Comparison of ENCODE assay signal across 8 mouse cellular contexts in genomic region chr17:36161129-36162051, GRCm38 (mm10). TPM values are rescaled to one million over a fixed set of nuclear protein-coding genes. Genes with fewer than 3 reads are reported as not detected.
DNase-seq lines count a peak whose midpoint lies in the region; ATAC-seq lines count a peak whose summit lies in the region.

No protein-coding gene starts in this region.

- no peak for DNase-seq in kidney, postnatal 14 days
- DNase-seq in neural tube, embryonic 11.5 days (ENCODE audit: low spot score) = peak; percentile 20
- no peak for DNase-seq in left cerebral cortex, adult 8-10 months (ENCODE audit: low spot score in 2 of 2)
- DNase-seq in testis, postnatal 14 days (ENCODE audit: low spot score) = no peak
- no peak for DNase-seq in layer of hippocampus, postnatal 10 days (ENCODE audit: low spot score in 2 of 2)

- no peaks in the 10 kb centered on the region for H3K4me1 ChIP-seq in kidney, embryonic 16.5 days (ENCODE audit: insufficient read depth, low read length)
- peaks cover 11% of the 10 kb centered on the region; the same call in 1 of the 2 replicates for H3K4me1 ChIP-seq in embryonic facial prominence, embryonic 13.5 days
- H3K4me1 ChIP-seq in limb, embryonic 12.5 days (replicated peaks) = peaks cover 6% of the 10 kb centered on the region; the same call in 1 of the 2 replicates
- H3K4me1 ChIP-seq in neural tube, embryonic 11.5 days (ENCODE audit: control insufficient read depth, insufficient read depth, low read length) = no peaks in the 10 kb centered on the region

- no peak overlapping the region; the same call in 1 of the 2 replicates for H3K4me3 ChIP-seq in kidney, embryonic 16.5 days (ENCODE audit: low read length)
- H3K4me3 ChIP-seq in embryonic facial prominence, embryonic 13.5 days = peak overlapping the region; percentile 23
- H3K4me3 ChIP-seq in limb, embryonic 12.5 days (replicated peaks) = peak overlapping the region; percentile 27
- no peak overlapping the region for H3K4me3 ChIP-seq in neural tube, embryonic 11.5 days (ENCODE audit: low read depth, low read length)

- H3K36me3 ChIP-seq in kidney, embryonic 16.5 days (ENCODE audit: insufficient read depth, low read length) = no peaks in the 10 kb centered on the region
- H3K36me3 ChIP-seq in embryonic facial prominence, embryonic 13.5 days = no peaks in the 10 kb centered on the region
- no peaks in the 10 kb centered on the region for H3K36me3 ChIP-seq in limb, embryonic 12.5 days
- no peaks in the 10 kb centered on the region for H3K36me3 ChIP-seq in neural tube, embryonic 11.5 days (ENCODE audit: control insufficient read depth, insufficient read depth, low read length)

- no peak overlapping the region for H3K9ac ChIP-seq in kidney, embryonic 16.5 days (replicated peaks; ENCODE audit: low read length)
- H3K9ac ChIP-seq in embryonic facial prominence, embryonic 13.5 days = no peak overlapping the region
- no peak overlapping the region for H3K9ac ChIP-seq in limb, embryonic 12.5 days (replicated peaks)
- no peak overlapping the region for H3K9ac ChIP-seq in neural tube, embryonic 11.5 days (ENCODE audit: low read length)

- ATAC-seq in kidney, embryonic 16.5 days (ENCODE audit: low FRiP score, low TSS enrichment) = peak; percentile 23; the same call in 1 of the 2 replicates
- ATAC-seq in embryonic facial prominence, embryonic 13.5 days (ENCODE audit: insufficient number of reproducible peaks, insufficient read depth, low FRiP score, low TSS enrichment, low read depth) = 0 out of 2 replicates have a peak, but pooled peaks have one; percentile 20
- no peak for ATAC-seq in limb, embryonic 12.5 days (ENCODE audit: insufficient number of reproducible peaks, insufficient read depth, low FRiP score, low TSS enrichment, low read depth)
- ATAC-seq in neural tube, embryonic 11.5 days (ENCODE audit: insufficient read depth, low FRiP score, low TSS enrichment) = no peak

- peak overlapping the region; percentile 17; the same call in 1 of the 2 replicates for H3K4me2 ChIP-seq in kidney, embryonic 16.5 days (replicated peaks; ENCODE audit: low read depth, low read length)
- H3K4me2 ChIP-seq in embryonic facial prominence, embryonic 13.5 days = peak overlapping the region; percentile 46
- peak overlapping the region; percentile 42 for H3K4me2 ChIP-seq in limb, embryonic 12.5 days
- H3K4me2 ChIP-seq in neural tube, embryonic 11.5 days (ENCODE audit: low read depth) = no peak overlapping the region

- WGBS in kidney, embryonic 16.5 days = 1% methylated on average over 53 of the region's 56 CpGs
- WGBS in embryonic facial prominence, embryonic 13.5 days = 1% methylated on average over 51 of the region's 56 CpGs
- 2% methylated on average over 55 of the region's 56 CpGs for WGBS in limb, embryonic 12.5 days
- 1% methylated on average over 46 of the region's 56 CpGs for WGBS in neural tube, embryonic 11.5 days

- peaks cover 70% of the 10 kb centered on the region for H3K27me3 ChIP-seq in kidney, embryonic 16.5 days (ENCODE audit: insufficient read depth, low read length)
- peaks cover 93% of the 10 kb centered on the region for H3K27me3 ChIP-seq in embryonic facial prominence, embryonic 13.5 days
- peaks cover 90% of the 10 kb centered on the region for H3K27me3 ChIP-seq in limb, embryonic 12.5 days
- H3K27me3 ChIP-seq in neural tube, embryonic 11.5 days (ENCODE audit: control insufficient read depth, insufficient read depth, low read length) = peaks cover 69% of the 10 kb centered on the region

- H3K27ac ChIP-seq in kidney, embryonic 16.5 days (ENCODE audit: low read length) = no peak overlapping the region
- H3K27ac ChIP-seq in embryonic facial prominence, embryonic 13.5 days = no peak overlapping the region
- H3K27ac ChIP-seq in limb, embryonic 12.5 days = no peak overlapping the region
- no peak overlapping the region for H3K27ac ChIP-seq in neural tube, embryonic 11.5 days (ENCODE audit: low read depth, low read length)

- no peaks in the 10 kb centered on the region for H3K9me3 ChIP-seq in kidney, embryonic 16.5 days (ENCODE audit: low read length)
- H3K9me3 ChIP-seq in embryonic facial prominence, embryonic 13.5 days = no peaks in the 10 kb centered on the region
- no peaks in the 10 kb centered on the region for H3K9me3 ChIP-seq in limb, embryonic 12.5 days
- H3K9me3 ChIP-seq in neural tube, embryonic 11.5 days (ENCODE audit: control insufficient read depth, low read length) = no peaks in the 10 kb centered on the region

RNA-seq across cellular contexts. Expression of gene Gm8909, which starts 6.9 kb away (rescaled TPM):
- 0.56 TPM in 1 of 2 replicates, not detected in the other for polyA plus RNA-seq in kidney, embryonic 16.5 days (2015; fragmentation: Nextera tagmentation; extraction: Ambion mirVana)
- polyA plus RNA-seq in embryonic facial prominence, embryonic 13.5 days (2015; fragmentation: Nextera tagmentation; extraction: Ambion mirVana) = 0.26 TPM in 1 of 2 replicates, not detected in the other
- polyA plus RNA-seq in limb, embryonic 12.5 days (2016; fragmentation: Nextera tagmentation; extraction: Ambion mirVana) = not detected in 2 replicates
- not detected in 2 replicates for polyA plus RNA-seq in neural tube, embryonic 11.5 days (2014; fragmentation: Nextera tagmentation; extraction: Ambion mirVana)
- not detected for total RNA-seq in left cerebral cortex, adult 8-10 months (2022)
- not detected for total RNA-seq in layer of hippocampus, postnatal 10 days (2021)

RNA-seq across cellular contexts. Expression of gene H2-T3, which starts 28.7 kb away (rescaled TPM):
- not detected in 2 replicates for polyA plus RNA-seq in kidney, embryonic 16.5 days (2015; fragmentation: Nextera tagmentation; extraction: Ambion mirVana)
- polyA plus RNA-seq in embryonic facial prominence, embryonic 13.5 days (2015; fragmentation: Nextera tagmentation; extraction: Ambion mirVana) = 0.80 TPM in 1 of 2 replicates, not detected in the other
- polyA plus RNA-seq in limb, embryonic 12.5 days (2016; fragmentation: Nextera tagmentation; extraction: Ambion mirVana) = not detected in 2 replicates
- not detected in 2 replicates for polyA plus RNA-seq in neural tube, embryonic 11.5 days (2014; fragmentation: Nextera tagmentation; extraction: Ambion mirVana)
- not detected for total RNA-seq in left cerebral cortex, adult 8-10 months (2022)
- total RNA-seq in layer of hippocampus, postnatal 10 days (2021) = not detected

RNA-seq across cellular contexts. Expression of gene Gm7030, which starts 32.2 kb away (rescaled TPM):
- polyA plus RNA-seq in kidney, embryonic 16.5 days (2015; fragmentation: Nextera tagmentation; extraction: Ambion mirVana) = not detected in 2 replicates
- polyA plus RNA-seq in embryonic facial prominence, embryonic 13.5 days (2015; fragmentation: Nextera tagmentation; extraction: Ambion mirVana) = not detected in 2 replicates
- not detected in 2 replicates for polyA plus RNA-seq in limb, embryonic 12.5 days (2016; fragmentation: Nextera tagmentation; extraction: Ambion mirVana)
- polyA plus RNA-seq in neural tube, embryonic 11.5 days (2014; fragmentation: Nextera tagmentation; extraction: Ambion mirVana) = not detected in 2 replicates
- total RNA-seq in left cerebral cortex, adult 8-10 months (2022) = under 1 TPM in 1 of 4 experiments, not detected in 3; 0.43 TPM
- total RNA-seq in layer of hippocampus, postnatal 10 days (2021) = not detected

RNA-seq across cellular contexts. Expression of gene Gm19684, which starts 39.9 kb away (rescaled TPM):
- not detected in 2 replicates for polyA plus RNA-seq in kidney, embryonic 16.5 days (2015; fragmentation: Nextera tagmentation; extraction: Ambion mirVana)
- polyA plus RNA-seq in embryonic facial prominence, embryonic 13.5 days (2015; fragmentation: Nextera tagmentation; extraction: Ambion mirVana) = not detected in 2 replicates
- not detected in 2 replicates for polyA plus RNA-seq in limb, embryonic 12.5 days (2016; fragmentation: Nextera tagmentation; extraction: Ambion mirVana)
- polyA plus RNA-seq in neural tube, embryonic 11.5 days (2014; fragmentation: Nextera tagmentation; extraction: Ambion mirVana) = not detected in 2 replicates
- under 1 TPM in 2 of 4 experiments, not detected in 2; 0.23 to 0.52 TPM for total RNA-seq in left cerebral cortex, adult 8-10 months (2022)
- total RNA-seq in layer of hippocampus, postnatal 10 days (2021) = not detected

Comparison
In these comparisons a context has a peak if more than half of its experiments do, and no peak if none do; other contexts are left out.
1. ATAC-seq: peak in kidney, embryonic 16.5 days (single experiment) and embryonic facial prominence, embryonic 13.5 days (single experiment); none in limb, embryonic 12.5 days (single experiment) and neural tube, embryonic 11.5 days (single experiment).
2. H3K4me3 ChIP-seq: peak in embryonic facial prominence, embryonic 13.5 days (single experiment) and limb, embryonic 12.5 days (single experiment); none in kidney, embryonic 16.5 days (single experiment) and neural tube, embryonic 11.5 days (single experiment).